Mouse (Mus musculus): ENCODE data around the gene Gm527. TPM values are rescaled to one million over a fixed set of nuclear protein-coding genes. Genes with fewer than 3 reads are reported as not detected.

The Gm527 gene
- polyA plus RNA-seq, 1 experiment from 2014 or later = 0.97 TPM

Other genes starting within 250 kb of the Gm527 start
- gene Klhl28, start 47.6 kb downstream of the Gm527 start, polyA plus RNA-seq (2014; fragmentation: Nextera tagmentation; extraction: Ambion mirVana) = 7.7 and 8.2 TPM in 2 replicates
- gene Togaram1, start 47.9 kb downstream of the Gm527 start, polyA plus RNA-seq (2014; fragmentation: Nextera tagmentation; extraction: Ambion mirVana) = 23.9 and 24.7 TPM in 2 replicates
- gene Prpf39, start 118.4 kb downstream of the Gm527 start, polyA plus RNA-seq (2014; fragmentation: Nextera tagmentation; extraction: Ambion mirVana) = 46.1 and 46.8 TPM in 2 replicates
- gene Fkbp3, start 156.1 kb downstream of the Gm527 start, polyA plus RNA-seq (2014; fragmentation: Nextera tagmentation; extraction: Ambion mirVana) = 388 and 394 TPM in 2 replicates
- 9.6 and 10.9 TPM in 2 replicates for gene Fancm, start 157.7 kb downstream of the Gm527 start, polyA plus RNA-seq (2014; fragmentation: Nextera tagmentation; extraction: Ambion mirVana)